Mouse (Mus musculus): ENCODE measurements at regions not wholly inside any gene's neighbourhood (a gene's known extent, or its start where the extent isn't known, plus 50 kb on each side); places are given as distances from the start of the nearest gene placed in this dataset.
A peak's percentile ranks its signal among the peaks of the same experiment; 100 is the strongest.

GRCm38 (mm10) chr16:24341736-24342135, 51.6 kb upstream of the Lpp start:
- DNase-seq, result no peak

- no peak for DNase-seq
Observed at GRCm38 (mm10) chr16:24340646-24341045, 52.7 kb upstream of the Lpp start.

GRCm38 (mm10) chr16:24339320-24340265, 53.7 kb upstream of the Lpp start:
- no peak for DNase-seq

- no peak for DNase-seq
Observed at GRCm38 (mm10) chr16:24338404-24338803, 54.9 kb upstream of the Lpp start.

- DNase-seq, result no peak
Observed at GRCm38 (mm10) chr16:24334389-24334788, 58.9 kb upstream of the Lpp start.

DNA sequence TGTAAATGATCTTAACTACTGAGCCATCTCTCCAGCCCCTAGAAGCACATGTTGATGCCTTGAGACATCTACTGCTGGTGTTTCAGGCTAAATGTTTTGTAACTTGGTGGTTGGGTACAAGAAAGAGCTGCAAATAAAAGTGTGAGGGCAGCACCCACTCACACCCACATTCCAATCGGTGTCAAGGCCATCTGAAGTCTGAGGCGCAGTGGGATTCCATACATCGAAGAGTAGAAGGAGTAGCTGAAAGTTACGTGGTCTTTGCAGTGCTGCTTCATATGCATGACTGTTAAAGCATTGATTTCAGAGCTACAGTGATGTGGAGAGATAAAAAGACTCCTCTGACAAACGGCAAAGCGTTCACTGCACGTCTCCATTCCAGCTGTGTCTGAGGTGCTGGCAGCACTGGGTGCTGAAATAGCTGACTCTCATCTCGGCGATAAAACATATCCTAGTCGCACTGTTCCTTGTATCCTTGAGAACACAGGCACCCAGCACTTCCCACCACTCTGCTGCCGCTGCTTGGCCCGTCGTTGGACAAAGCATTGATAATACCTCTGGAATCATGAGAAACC, 61.8 kb upstream of the Lpp start:
- no peak for DNase-seq

DNA sequence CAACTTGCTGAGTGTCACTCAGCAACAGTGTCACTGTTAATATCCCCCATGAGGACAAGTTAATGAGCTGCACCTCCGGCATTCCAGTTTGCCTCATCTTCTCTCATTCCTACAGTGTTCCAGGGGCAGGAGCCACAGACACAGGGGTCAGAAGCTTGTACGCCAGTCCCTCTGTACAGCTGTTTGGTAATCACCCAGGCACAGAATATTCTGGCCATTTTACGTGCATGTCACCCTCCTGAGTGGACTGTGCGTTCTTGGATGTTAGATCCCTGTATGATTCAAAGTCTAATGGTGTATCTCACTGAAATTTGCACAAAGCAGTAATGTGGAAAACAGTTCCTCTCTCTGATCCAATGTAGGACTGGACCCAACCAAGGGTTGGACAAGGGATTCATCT, 66.7 kb upstream of the Lpp start:
- DNase-seq, result no peak

DNA sequence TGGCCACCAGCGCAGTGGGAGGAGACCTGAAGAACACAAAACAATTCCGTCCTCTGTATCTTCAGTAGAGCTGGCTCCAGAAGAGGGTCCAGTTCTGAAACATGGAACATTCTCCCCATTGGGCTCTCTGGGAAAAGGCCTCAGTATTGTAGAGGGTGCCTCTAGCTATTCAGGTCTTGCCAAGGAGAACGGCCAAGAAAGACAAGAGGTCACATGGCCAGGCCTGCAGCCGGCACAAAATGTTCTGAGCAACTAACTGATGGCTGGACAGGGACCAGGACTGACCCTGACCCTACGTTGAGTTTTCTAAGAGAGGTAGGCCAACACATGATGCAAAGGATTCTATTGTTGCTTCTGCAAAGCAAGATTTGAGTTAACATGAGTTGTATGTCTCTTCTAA, 67.3 kb upstream of the Lpp start:
- DNase-seq, result no peak

DNA sequence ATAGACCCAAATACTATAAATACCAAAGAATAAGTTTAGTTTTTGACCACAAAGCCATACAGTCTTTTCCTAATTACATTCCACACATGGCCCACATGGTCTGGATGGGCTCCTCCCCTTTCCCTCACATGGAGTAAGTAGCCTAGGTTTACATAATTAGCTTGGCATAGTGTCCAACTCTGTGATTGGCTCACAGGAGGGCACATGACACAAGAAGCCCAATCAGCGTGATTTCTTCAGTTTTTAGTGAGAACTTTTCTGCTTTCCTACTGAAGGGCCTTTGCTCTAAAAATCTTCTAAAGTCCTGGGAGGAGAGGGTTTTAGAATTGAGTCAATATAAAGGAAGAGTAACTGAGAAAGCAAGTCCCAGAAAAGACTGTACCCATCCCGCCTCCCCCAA, 68.4 kb upstream of the Lpp start:
- DNase-seq, result no peak

GRCm38 (mm10) chr16:24318723-24319437, 74.4 kb upstream of the Lpp start:
- DNase-seq, result no peak

DNA sequence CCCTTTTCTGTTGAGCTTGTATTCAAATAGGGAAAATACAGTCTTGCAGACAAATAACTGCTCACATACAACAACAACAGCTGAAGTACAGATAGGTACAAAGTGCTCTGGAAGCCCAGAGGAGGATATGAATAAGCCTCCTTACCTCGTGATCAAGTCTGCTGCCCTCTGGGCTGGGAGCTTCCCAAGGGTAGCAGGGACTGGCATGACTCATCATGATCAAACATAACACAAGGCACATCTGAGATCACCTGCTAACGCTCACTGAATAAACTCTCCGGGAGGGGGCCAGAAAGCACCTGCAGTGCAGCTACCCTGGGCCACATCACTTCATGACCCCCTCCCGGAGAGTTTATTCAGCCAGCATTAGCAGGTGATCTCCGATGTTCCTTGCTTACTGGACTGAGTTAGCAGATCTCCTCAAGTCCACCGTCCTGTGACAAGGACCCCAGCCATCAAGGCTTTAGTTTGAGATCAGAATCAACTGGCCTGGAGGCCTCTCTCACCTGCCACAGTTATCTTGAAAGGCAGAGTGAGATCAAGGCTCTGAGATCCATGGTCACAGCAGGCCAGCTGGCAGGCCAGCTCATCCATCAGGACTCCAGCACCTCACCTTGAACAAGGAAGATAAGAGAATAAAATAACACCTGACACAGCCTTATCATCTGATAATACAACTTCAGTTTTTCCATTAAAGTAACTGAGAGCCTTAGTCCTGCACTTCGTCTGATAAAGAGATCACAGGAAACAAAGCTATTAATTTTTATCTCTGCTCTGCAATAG, 79.6 kb upstream of the Lpp start:
- no peak for DNase-seq

DNA sequence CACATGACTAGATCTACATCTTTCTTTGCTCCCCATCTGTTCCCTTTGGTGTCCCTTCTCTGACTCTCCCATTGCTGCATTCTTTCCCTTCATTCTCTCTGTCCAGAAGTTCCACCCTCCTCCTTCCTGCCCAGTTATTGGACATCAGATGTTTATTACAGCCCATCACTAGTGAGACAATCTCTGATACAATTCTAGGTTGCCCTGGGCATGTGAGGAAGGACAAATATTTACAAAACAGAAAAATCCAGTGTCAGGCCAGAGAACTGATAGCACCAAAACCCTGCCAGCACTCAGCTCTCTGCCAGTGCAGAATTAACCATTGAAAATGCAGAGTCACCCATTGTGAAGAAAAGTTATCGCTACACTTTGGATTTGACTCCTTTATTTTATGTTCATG, 87.9 kb upstream of the Lpp start:
- DNase-seq, result no peak

DNA sequence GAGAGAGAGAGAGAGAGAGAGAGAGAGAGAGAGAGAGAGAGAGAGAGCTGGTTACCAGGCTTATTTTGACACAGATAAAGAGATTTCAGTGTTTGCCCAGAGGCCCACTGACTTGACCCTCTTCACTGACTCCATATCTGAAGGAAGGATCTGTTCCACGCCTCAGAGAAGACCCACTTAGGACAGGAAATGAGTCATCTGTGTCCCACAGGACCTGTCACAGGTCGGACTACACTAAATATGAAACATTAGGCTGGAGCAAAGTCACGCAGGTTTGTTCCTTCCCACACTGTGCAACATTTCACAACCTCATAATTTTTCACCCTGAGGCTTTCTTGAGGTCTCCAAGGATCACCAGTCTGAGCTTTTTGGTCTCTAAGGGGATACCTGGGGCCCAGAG, 96.5 kb upstream of the Lpp start:
- DNase-seq, result no peak

DNA sequence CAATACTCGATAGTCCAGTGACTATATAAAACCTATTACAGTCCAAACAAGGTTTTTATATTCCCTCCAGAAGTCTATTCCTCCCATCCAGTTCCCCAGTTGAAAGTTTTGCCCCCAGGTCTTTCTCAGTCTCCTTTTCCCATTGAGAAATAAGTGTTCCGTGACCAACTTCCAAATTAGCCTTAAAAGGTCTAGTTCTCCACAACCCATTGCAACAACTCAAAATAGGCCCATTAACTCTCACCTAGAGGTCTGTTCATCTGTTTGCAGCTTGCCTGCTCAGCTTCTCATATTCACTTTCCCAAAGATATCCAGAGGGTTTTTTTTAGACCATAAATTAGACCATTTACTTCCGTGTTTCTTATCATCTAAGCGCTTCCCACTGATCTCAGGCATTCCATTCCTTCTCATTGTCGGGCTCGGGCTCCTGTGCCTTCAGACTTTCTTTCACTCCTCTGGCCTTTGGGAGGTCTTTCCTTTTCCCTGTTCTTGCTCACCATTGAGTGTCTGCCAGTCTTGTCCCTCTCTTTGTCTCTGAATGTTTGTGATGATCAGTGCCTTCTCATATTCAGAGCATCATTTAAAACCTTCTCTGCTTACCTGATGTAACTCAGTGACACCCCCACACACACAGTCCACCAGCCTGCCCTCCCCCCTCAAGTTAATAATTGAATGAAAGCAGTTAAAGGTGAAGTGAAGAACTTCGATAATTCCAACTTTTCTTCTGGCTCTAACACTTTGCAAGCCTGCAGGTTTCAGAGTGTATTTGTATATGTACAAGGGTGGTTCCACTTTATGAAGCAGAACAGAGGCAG, 97.5 kb upstream of the Lpp start:
- DNase-seq, result no peak

DNA sequence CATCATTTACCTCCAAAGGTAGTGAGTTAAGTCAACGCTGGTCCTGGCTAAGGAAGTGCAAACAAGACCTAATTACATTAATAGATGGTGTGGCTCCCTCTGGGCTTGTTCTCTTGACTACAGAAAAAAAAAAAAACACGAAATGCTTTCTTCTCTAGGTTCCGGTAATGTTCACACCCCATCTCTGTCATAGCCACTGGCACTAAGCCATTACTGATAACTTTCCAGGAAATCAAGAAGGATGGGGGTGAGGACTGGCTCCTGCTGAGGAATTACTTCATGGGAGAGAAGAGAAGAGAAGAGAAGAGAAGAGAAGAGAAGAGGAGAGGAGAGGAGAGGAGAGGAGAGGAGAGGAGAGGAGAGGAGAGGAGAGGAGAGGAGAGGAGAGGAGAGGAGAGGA, 109.1 kb upstream of the Lpp start:
- no peak for DNase-seq

DNA sequence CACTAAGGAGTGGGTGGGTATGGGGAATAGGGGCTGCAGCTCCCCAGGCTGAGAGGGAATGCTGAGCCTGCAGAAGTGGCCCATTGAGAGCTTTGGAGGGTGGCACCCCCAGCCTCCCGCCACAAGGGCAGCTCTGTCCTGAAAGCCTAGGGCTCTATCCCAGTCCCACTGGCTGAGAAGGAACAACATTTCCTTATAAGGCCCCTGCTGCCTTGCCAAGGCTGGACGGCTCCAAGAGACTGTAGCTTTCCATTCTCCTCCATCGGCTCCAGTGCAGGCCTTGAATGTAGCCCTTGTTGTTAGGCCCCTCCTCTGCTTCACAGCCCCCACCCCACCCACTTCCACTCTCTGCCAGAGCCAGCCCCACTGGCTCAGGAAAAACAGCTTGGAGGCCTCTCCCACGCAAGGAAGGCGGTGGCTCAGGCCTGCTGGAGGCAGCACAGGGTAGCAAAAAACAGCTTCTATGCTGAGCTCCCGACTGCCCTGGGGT, 111.1 kb upstream of the Lpp start:
- DNase-seq, result peak; percentile 60

DNA sequence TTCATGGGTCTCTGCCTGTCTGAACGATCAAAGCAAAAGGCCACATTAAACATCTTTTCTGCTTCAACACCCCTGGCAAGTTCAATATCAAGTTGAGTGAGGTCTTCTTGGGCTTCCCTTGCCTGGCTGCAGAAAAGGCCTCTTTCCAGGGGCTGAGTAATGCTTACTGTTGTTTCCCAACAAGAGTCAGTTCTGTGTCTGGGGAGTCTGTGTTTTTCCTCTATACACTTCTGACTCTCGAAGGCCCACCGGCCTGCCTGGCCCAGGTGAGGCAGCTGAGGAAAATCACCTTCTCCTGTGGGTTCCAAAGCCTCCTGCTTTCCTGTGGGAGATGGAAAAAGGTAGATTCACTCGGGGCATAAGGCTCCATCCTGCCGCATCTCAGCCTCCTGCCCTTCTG, 111.7 kb upstream of the Lpp start:
- no peak for DNase-seq

GRCm38 (mm10) chr16:24277857-24278256, 115.5 kb upstream of the Lpp start:
- DNase-seq, result no peak

DNA sequence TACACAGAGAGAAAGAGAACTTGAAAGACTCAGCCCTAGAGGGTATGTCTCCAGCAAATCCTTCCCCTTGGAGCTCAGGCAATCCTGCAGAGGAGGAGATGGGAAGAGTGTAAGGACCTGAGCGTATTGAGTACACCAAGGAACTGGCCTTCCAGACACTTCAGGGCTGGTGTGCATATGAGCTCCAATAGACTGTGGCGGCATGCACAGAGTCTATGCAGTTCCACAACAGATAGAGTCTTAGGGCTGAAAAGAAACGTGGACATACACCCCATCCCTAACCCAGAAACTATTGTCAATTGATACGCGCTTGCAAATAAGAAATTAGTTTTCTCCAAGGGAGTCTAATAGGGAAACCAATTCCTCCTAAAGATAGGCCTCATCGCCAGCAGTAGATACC, 130.6 kb upstream of the Lpp start:
- DNase-seq, result no peak

GRCm38 (mm10) chr16:24259711-24260230, 133.5 kb upstream of the Lpp start:
- no peak for DNase-seq

GRCm38 (mm10) chr16:24258991-24259390, 134.3 kb upstream of the Lpp start:
- no peak for DNase-seq

DNA sequence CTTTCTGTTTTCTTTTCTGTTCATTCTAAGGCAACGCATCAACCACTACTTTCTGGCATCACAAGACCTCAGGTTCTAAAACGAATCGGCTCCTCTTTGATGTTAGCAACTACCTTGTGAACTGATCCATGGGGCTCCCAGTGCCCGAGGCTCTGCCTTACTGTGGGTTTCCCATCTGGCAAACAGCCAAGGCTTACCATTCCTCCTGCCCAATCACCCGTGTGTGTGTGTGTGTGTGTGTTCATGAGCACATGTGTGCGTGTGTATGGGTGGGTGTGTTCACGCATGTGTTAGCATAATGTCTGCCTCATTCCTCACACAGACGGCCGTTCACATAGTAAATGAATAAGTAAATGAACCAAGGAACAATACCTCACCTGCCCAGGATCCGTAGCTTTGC, 138.3 kb upstream of the Lpp start:
- DNase-seq, result peak; percentile 62

Data from retina, postnatal 1 day (tissue).